Mouse (Mus musculus) testis, adult 2 months (tissue): ENCODE measurements around the gene Gm37240.

ENCODE experiments used
- CTCF ChIP-seq: fragments of 200-500 bp; IDR thresholded peaks from 2 replicates; pipeline ENCODE4 v1.5.1; 2012; ENCODE audit warnings: low read depth, mild to moderate bottlenecking, inconsistent platforms, low read length, moderate library complexity; ENCODE audit not compliant: control insufficient read depth, insufficient read depth, insufficient replicate concordance
- POLR2A ChIP-seq: fragments of 200-500 bp; IDR thresholded peaks from 2 replicates; pipeline ENCODE4 v1.6.1; 2012; ENCODE audit warnings: low read depth, mild to moderate bottlenecking, inconsistent platforms, low read length, moderate library complexity; ENCODE audit not compliant: control insufficient read depth

GRCm38 (mm10) chr3:85930671-85931255 lies 43.4 kb upstream of the Gm37240 start:
- TF ChIP-seq CTCF (no peak), POLR2A (no peak)
